Mouse (Mus musculus): ENCODE data around the gene Herc4. TPM values are rescaled to one million over a fixed set of nuclear protein-coding genes. Genes with fewer than 3 reads are reported as not detected.

Herc4 gene
- polyA plus RNA-seq (2012; rRNA removed) = 32.6 and 33.3 TPM in 2 replicates
- polyA plus RNA-seq (2014; fragmentation: Nextera tagmentation; extraction: Ambion mirVana) = 37.2 and 41.2 TPM in 2 replicates

- WGBS = under 1% methylated on average over 37 of the region's 44 CpGs
- TF ChIP-seq POLR2A (IDR thresholded peaks at IDR 0.05; ENCODE audit: borderline replicate concordance, extremely low read depth, insufficient read depth, insufficient read length) = peak; percentile 68; the same call in 1 of the 2 replicates
These were observed at the start of gene Herc4 for GRCm38 (mm10) chr10:63243493-63244054. Herc4 (plus strand) TSS chr10:63243810.

DNA sequence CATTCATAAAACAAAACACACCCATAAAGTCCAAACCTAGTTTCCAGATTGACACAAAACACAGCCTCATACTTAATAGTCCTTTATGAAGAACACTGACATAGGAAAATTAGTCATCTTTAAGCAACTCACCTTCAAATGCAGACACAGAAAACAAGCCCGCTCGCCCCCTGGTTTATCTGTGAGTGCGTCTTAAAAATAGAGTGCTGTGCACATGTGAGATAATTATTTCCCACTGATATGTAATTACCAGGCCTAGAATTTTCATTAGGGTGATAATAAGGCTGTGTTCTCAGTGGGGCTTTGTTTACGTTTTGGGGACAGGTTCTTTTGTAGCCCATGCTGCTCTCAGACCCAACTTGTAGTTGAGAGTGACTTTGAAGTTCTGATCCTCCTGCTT lies 44.6 kb upstream of the Herc4 start:
- Histone ChIP-seq H3K4me1 (ENCODE audit: control insufficient read depth, insufficient read depth, low read length) (no peaks in the 10 kb centered on the region), H3K4me3 (replicated peaks; ENCODE audit: low read length) (no peak overlapping the region), H3K9ac (ENCODE audit: low read depth, low read length, severe bottlenecking) (no peak overlapping the region), H3K27ac (replicated peaks; ENCODE audit: low read depth, low read length) (no peak overlapping the region), H3K9me3 (ENCODE audit: control insufficient read depth, low read length) (no peaks in the 10 kb centered on the region), H3K4me2 (replicated peaks; ENCODE audit: low read depth, low read length, severe bottlenecking) (no peak overlapping the region), H3K27me3 (ENCODE audit: control insufficient read depth, insufficient read depth, low read length) (no peaks in the 10 kb centered on the region), H3K36me3 (ENCODE audit: control insufficient read depth, insufficient read depth, low read length) (no peaks in the 10 kb centered on the region)
- no peak for TF ChIP-seq POLR2A (IDR thresholded peaks at IDR 0.05; ENCODE audit: borderline replicate concordance, extremely low read depth, insufficient read depth, insufficient read length)
- DNase-seq (ENCODE audit: low spot score) = no peak
- 60% methylated on average over 4 of the region's 4 CpGs for WGBS
- ATAC-seq (ENCODE audit: low FRiP score, low read depth) = no peak

More at GRCm38 (mm10) chr10:63243493-63244054, at the start of gene Herc4:
- H3K4me3 ChIP-seq (replicated peaks; ENCODE audit: low read length) = peak within 1 kb of the TSS; percentile 98
- peak within 1 kb of the TSS; percentile 95 for H3K9ac ChIP-seq (ENCODE audit: low read depth, low read length, severe bottlenecking)
- ATAC-seq (ENCODE audit: low FRiP score, low read depth) = peak; percentile 98
- peak within 1 kb of the TSS; percentile 66 for H3K4me2 ChIP-seq (replicated peaks; ENCODE audit: low read depth, low read length, severe bottlenecking)
- DNase-seq (ENCODE audit: low spot score) = peak; percentile 92
- H3K9me3 ChIP-seq (ENCODE audit: control insufficient read depth, low read length) = no peaks in the 10 kb centered on the region
- peak within 1 kb of the TSS; percentile 92 for H3K27ac ChIP-seq (replicated peaks; ENCODE audit: low read depth, low read length)
- peaks cover 7% of the 10 kb centered on the region for H3K36me3 ChIP-seq (ENCODE audit: control insufficient read depth, insufficient read depth, low read length)
- peaks cover 8% of the 10 kb centered on the region for H3K4me1 ChIP-seq (ENCODE audit: control insufficient read depth, insufficient read depth, low read length)
- no peaks in the 10 kb centered on the region for H3K27me3 ChIP-seq (ENCODE audit: control insufficient read depth, insufficient read depth, low read length)

DNA sequence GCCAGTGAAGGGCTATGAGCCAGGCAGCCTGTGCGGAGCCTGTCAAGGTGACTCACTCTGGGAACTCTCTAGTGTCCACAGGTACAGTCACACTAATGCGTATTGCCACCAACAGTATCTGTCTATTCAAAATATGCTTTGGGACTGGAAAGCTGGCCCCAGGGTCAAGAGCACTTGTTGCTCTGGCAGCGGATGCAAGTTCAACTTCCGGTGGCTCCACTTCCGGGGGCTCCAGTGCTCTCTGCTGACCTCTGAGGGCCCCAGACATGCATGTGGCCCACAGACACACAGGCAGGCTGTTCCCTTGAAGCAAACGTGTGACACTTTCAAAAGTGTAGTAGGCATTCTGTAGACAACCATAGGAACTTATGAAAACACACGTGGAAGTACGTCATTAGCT lies 42.1 kb upstream of the Herc4 start:
- no peak overlapping the region for H3K9ac ChIP-seq (ENCODE audit: low read depth, low read length, severe bottlenecking)
- no peak overlapping the region for H3K4me2 ChIP-seq (replicated peaks; ENCODE audit: low read depth, low read length, severe bottlenecking)
- ATAC-seq (ENCODE audit: low FRiP score, low read depth) (no peak), DNase-seq (ENCODE audit: low spot score) (no peak)
- no peaks in the 10 kb centered on the region for H3K36me3 ChIP-seq (ENCODE audit: control insufficient read depth, insufficient read depth, low read length)
- H3K9me3 ChIP-seq (ENCODE audit: control insufficient read depth, low read length) = no peaks in the 10 kb centered on the region
- 76% methylated on average over 8 of the region's 8 CpGs for WGBS
- H3K4me1 ChIP-seq (ENCODE audit: control insufficient read depth, insufficient read depth, low read length) = no peaks in the 10 kb centered on the region
- TF ChIP-seq POLR2A (IDR thresholded peaks at IDR 0.05; ENCODE audit: borderline replicate concordance, extremely low read depth, insufficient read depth, insufficient read length) = no peak
- no peaks in the 10 kb centered on the region for H3K27me3 ChIP-seq (ENCODE audit: control insufficient read depth, insufficient read depth, low read length)
- H3K4me3 ChIP-seq (replicated peaks; ENCODE audit: low read length) = no peak overlapping the region
- no peak overlapping the region for H3K27ac ChIP-seq (replicated peaks; ENCODE audit: low read depth, low read length)

DNA sequence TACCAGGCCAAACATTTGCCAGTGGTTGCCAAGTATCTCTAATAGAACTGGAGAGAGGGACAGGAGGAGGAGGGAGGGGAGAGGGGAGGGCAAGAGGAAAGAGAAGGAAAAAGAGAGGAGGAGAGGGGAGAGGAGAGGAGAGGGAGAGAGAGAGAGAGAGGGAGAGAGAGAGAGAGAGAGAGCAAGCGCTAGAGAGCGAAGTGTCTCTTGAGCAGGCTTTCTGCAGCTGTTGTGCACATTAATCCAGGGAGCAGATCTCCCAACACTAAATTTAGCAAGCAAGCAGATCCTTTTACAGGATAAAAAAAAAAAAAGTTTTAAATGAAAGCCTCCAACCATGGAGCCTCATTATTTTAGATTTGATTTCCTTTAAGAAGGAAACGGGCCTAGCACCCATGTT lies 40.6 kb upstream of the Herc4 start:
- Histone ChIP-seq H3K4me1 (ENCODE audit: control insufficient read depth, insufficient read depth, low read length) (no peaks in the 10 kb centered on the region), H3K4me2 (replicated peaks; ENCODE audit: low read depth, low read length, severe bottlenecking) (no peak overlapping the region), H3K27ac (replicated peaks; ENCODE audit: low read depth, low read length) (no peak overlapping the region), H3K9ac (ENCODE audit: low read depth, low read length, severe bottlenecking) (no peak overlapping the region), H3K27me3 (ENCODE audit: control insufficient read depth, insufficient read depth, low read length) (no peaks in the 10 kb centered on the region), H3K9me3 (ENCODE audit: control insufficient read depth, low read length) (no peaks in the 10 kb centered on the region), H3K36me3 (ENCODE audit: control insufficient read depth, insufficient read depth, low read length) (no peaks in the 10 kb centered on the region), H3K4me3 (replicated peaks; ENCODE audit: low read length) (no peak overlapping the region)
- DNase-seq (ENCODE audit: low spot score) = peak; percentile 45
- WGBS = 50% methylated on average over 3 of the region's 3 CpGs
- TF ChIP-seq POLR2A (IDR thresholded peaks at IDR 0.05; ENCODE audit: borderline replicate concordance, extremely low read depth, insufficient read depth, insufficient read length) = no peak
- peak; percentile 82 for ATAC-seq (ENCODE audit: low FRiP score, low read depth)

- DNase-seq (ENCODE audit: low spot score) = no peak
- Histone ChIP-seq H3K36me3 (ENCODE audit: control insufficient read depth, insufficient read depth, low read length) (no peaks in the 10 kb centered on the region), H3K4me1 (ENCODE audit: control insufficient read depth, insufficient read depth, low read length) (no peaks in the 10 kb centered on the region), H3K27ac (replicated peaks; ENCODE audit: low read depth, low read length) (no peak within 1 kb of the TSS), H3K9ac (ENCODE audit: low read depth, low read length, severe bottlenecking) (no peak within 1 kb of the TSS), H3K4me2 (replicated peaks; ENCODE audit: low read depth, low read length, severe bottlenecking) (no peak within 1 kb of the TSS), H3K4me3 (replicated peaks; ENCODE audit: low read length) (no peak within 1 kb of the TSS), H3K27me3 (ENCODE audit: control insufficient read depth, insufficient read depth, low read length) (no peaks in the 10 kb centered on the region), H3K9me3 (ENCODE audit: control insufficient read depth, low read length) (no peaks in the 10 kb centered on the region)
- TF ChIP-seq POLR2A (IDR thresholded peaks at IDR 0.05; ENCODE audit: borderline replicate concordance, extremely low read depth, insufficient read depth, insufficient read length) = no peak
- WGBS = 86% methylated on average over 15 of the region's 15 CpGs
- ATAC-seq (ENCODE audit: low FRiP score, low read depth) = no peak
These were observed 39.9 kb upstream of the Herc4 start, which contains the start of gene Mypn for GRCm38 (mm10) chr10:63203728-63204127. Mypn (minus strand) TSS chr10:63203952.

All from limb, embryonic 14.5 days (tissue).